Mouse (Mus musculus) limb, embryonic 11.5 days (tissue): ENCODE data around the gene Ehmt2. TPM values are rescaled to one million over a fixed set of nuclear protein-coding genes. Genes with fewer than 3 reads are reported as not detected.
"Not testable (repeated sequence)": the region's sequence is repeated elsewhere in the genome, so short reads cannot be mapped to it uniquely, and the experiment has no call there.

Source experiments
- ATAC-seq: fragments of 200-750 bp; cut with Nextera tagmentation; 2 replicates; pipeline ENCODE4 v1.8.0; 2017; ENCODE audit warnings: low read depth; ENCODE audit not compliant: insufficient number of reproducible peaks, low FRiP score, low TSS enrichment
- DNase-seq: peaks from one replicate; pipeline ENCODE4 v3.0.0-alpha.2; 2015; ENCODE audit warnings: low spot score
- H3K27ac ChIP-seq: fragments of 300-500 bp; sonication (generic); replicated peaks from 2 replicates; pipeline ENCODE4 v1.5.1; 2014; ENCODE audit warnings: low read depth, mild to moderate bottlenecking, low read length
- H3K27me3 ChIP-seq: fragments of 300-500 bp; sonication (generic); 2 replicates; pipeline ENCODE4 v1.6.1; 2014; ENCODE audit warnings: mild to moderate bottlenecking, low read length, mixed read lengths; ENCODE audit not compliant: control insufficient read depth, insufficient read depth
- H3K36me3 ChIP-seq: fragments of 300-500 bp; sonication (generic); 2 replicates; pipeline ENCODE4 v1.6.1; 2014; ENCODE audit warnings: mild to moderate bottlenecking, low read length, moderate library complexity, mixed read lengths; ENCODE audit not compliant: control insufficient read depth, insufficient read depth
- H3K4me1 ChIP-seq: fragments of 300-500 bp; sonication (generic); 2 replicates; pipeline ENCODE4 v1.6.1; 2014; ENCODE audit warnings: low read length, mixed read lengths; ENCODE audit not compliant: control insufficient read depth, insufficient read depth
- H3K4me2 ChIP-seq: fragments of 300-500 bp; sonication (generic); 2 replicates; pipeline ENCODE4 v1.6.1; 2014; ENCODE audit warnings: low read depth, mild to moderate bottlenecking, moderate library complexity; ENCODE audit not compliant: severe bottlenecking
- H3K4me3 ChIP-seq: fragments of 300-500 bp; sonication (generic); 2 replicates; pipeline ENCODE4 v1.5.1; 2014; ENCODE audit warnings: low read depth, low read length
- H3K9ac ChIP-seq: fragments of 300-500 bp; sonication (generic); 2 replicates; pipeline ENCODE4 v1.6.1; 2014; ENCODE audit warnings: mild to moderate bottlenecking, low read length
- H3K9me3 ChIP-seq: fragments of 300-500 bp; sonication (generic); 2 replicates; pipeline ENCODE4 v1.6.1; 2016; ENCODE audit warnings: low read length; ENCODE audit not compliant: control insufficient read depth
- WGBS: fragments of 180-500 bp; shearing (Covaris S2); extraction: QIAGEN DNeasy Blood & Tissue Kit; methylation state at CpG from one replicate; pipeline ENCODE4 v1.1.7; 2014; 5-methylcytosine and 5-hydroxymethylcytosine counted together
- polyA plus RNA-seq: library from polyadenylated mRNA; unstranded; fragments of >200 nt; fragmentation: Nextera tagmentation; extraction: Ambion mirVana; gene quantifications from 2 replicates; pipeline ENCODE4 v1.2.1, GENCODE M21; 2014

Gene Ehmt2
- polyA plus RNA-seq, 1 experiment from 2014 or later = 78.9 TPM

- Histone ChIP-seq H3K4me3 (peak overlapping the region; percentile 83), H3K9ac (peak overlapping the region; percentile 93), H3K4me2 (peak overlapping the region; percentile 89), H3K27me3 (no peaks in the 10 kb centered on the region), H3K27ac (no peak overlapping the region), H3K36me3 (peaks cover 8% of the 10 kb centered on the region), H3K9me3 (no peaks in the 10 kb centered on the region), H3K4me1 (peaks cover 19% of the 10 kb centered on the region; the same call in 1 of the 2 replicates)
- no peak for DNase-seq
- no peak for ATAC-seq
- WGBS = 97% methylated on average over 15 of the region's 15 CpGs
Observed at GRCm38 (mm10) chr17:34895724-34896123, 2.5 kb upstream of the Ehmt2 start.

- no peak for ATAC-seq
- Histone ChIP-seq H3K4me3 (peak overlapping the region; percentile 83; the same call in 1 of the 2 replicates), H3K36me3 (peaks cover 12% of the 10 kb centered on the region), H3K9ac (no peak overlapping the region), H3K4me2 (no peak overlapping the region), H3K9me3 (no peaks in the 10 kb centered on the region), H3K27me3 (no peaks in the 10 kb centered on the region), H3K27ac (no peak overlapping the region), H3K4me1 (peaks cover 19% of the 10 kb centered on the region; the same call in 1 of the 2 replicates)
- WGBS = 91% methylated on average over 17 of the region's 17 CpGs
- DNase-seq = no peak
Observed at GRCm38 (mm10) chr17:34896366-34896765, 1.9 kb upstream of the Ehmt2 start.

GRCm38 (mm10) chr17:34897373-34898159, 703 bp upstream of the Ehmt2 start:
- no peak for ATAC-seq
- H3K4me1 ChIP-seq = peaks cover 19% of the 10 kb centered on the region; the same call in 1 of the 2 replicates
- no peak for DNase-seq

DNA sequence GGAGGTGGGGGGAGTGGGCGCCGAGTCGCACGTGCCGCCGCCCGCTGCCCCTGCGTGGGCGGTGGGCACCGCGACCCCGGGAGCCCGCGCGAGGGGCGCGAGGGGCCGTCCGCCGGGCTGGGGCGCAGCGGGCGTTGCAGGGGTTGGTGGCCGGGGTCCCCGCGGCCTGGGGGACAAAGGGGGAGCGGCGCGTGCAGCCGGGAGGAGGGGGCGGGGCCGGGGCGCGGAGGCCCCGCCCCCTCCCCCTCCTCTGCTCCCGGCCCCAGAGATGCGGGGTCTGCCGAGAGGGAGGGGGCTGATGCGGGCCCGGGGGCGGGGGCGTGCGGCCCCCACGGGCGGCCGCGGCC, 410 bp downstream of the Ehmt2 start:
- peaks cover 16% of the 10 kb centered on the region; the same call in 1 of the 2 replicates for H3K4me1 ChIP-seq
- peak; percentile 70 for DNase-seq
- peak overlapping the region; percentile 95 for H3K27ac ChIP-seq
- no peaks in the 10 kb centered on the region for H3K9me3 ChIP-seq
- peak overlapping the region; percentile 69 for H3K4me3 ChIP-seq
- 0% methylated on average over 10 of the region's 47 CpGs for WGBS
- no peak for ATAC-seq
- H3K4me2 ChIP-seq = peak overlapping the region; percentile 94
- H3K9ac ChIP-seq = peak overlapping the region; percentile 97
- peaks cover 23% of the 10 kb centered on the region for H3K36me3 ChIP-seq
- H3K27me3 ChIP-seq = no peaks in the 10 kb centered on the region

More at GRCm38 (mm10) chr17:34897373-34898159, 703 bp upstream of the Ehmt2 start:
- 22% methylated on average over 10 of the region's 10 CpGs for WGBS
- H3K36me3 ChIP-seq = peaks cover 15% of the 10 kb centered on the region
- H3K27ac ChIP-seq = peak overlapping the region; percentile 95; the same call in 1 of the 2 replicates
- no peaks in the 10 kb centered on the region for H3K9me3 ChIP-seq
- no peaks in the 10 kb centered on the region for H3K27me3 ChIP-seq
- peak overlapping the region; percentile 69 for H3K4me3 ChIP-seq
- peak overlapping the region; percentile 97 for H3K9ac ChIP-seq
- H3K4me2 ChIP-seq = peak overlapping the region; percentile 94

DNA sequence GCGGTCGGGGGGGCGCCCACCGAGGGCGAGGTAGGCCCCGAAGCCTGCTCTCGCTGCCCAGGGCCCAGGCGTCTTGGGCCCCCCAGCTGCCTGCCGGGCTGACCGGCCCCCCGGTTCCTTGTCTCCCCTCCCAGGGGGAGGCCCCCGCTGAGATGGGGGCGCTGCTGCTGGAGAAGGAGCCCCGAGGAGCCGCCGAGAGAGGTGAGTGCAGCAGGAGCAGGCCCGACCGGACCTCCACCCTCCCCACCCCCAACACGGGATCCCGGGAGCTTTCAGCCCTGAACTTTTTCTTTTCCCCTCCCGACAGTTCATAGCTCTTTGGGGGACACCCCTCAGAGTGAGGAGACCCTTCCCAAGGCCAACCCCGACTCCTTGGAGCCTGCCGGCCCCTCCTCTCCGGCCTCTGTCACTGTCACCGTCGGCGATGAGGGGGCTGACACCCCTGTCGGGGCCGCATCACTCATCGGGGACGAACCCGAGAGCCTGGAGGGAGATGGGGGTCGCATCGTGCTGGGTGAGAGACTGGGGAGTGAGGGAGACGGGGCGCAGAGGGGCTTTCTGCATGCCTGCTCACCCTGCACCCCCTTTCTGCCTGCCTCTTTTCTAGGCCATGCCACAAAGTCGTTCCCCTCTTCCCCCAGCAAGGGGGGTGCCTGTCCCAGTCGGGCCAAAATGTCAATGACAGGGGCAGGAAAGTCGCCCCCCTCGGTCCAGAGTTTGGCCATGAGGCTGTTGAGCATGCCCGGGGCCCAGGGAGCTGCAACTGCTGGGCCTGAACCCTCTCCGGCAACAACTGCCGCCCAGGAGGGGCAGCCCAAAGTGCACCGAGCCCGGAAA, 1.0 kb downstream of the Ehmt2 start:
- Histone ChIP-seq H3K4me1 (peaks cover 12% of the 10 kb centered on the region; the same call in 1 of the 2 replicates), H3K9me3 (no peaks in the 10 kb centered on the region), H3K4me2 (peak overlapping the region; percentile 94), H3K36me3 (peaks cover 23% of the 10 kb centered on the region), H3K9ac (peak overlapping the region; percentile 97), H3K27me3 (no peaks in the 10 kb centered on the region), H3K27ac (peak overlapping the region; percentile 95), H3K4me3 (peak overlapping the region; percentile 69)
- DNase-seq (peak; percentile 54), ATAC-seq (no peak)
- WGBS = under 1% methylated on average over 40 of the region's 45 CpGs

GRCm38 (mm10) chr17:34899890-34900243, 1.6 kb downstream of the Ehmt2 start:
- DNase-seq (no peak), ATAC-seq (no peak)
- Histone ChIP-seq H3K9me3 (no peaks in the 10 kb centered on the region), H3K9ac (peak overlapping the region; percentile 97), H3K4me2 (peak overlapping the region; percentile 94), H3K4me3 (peak overlapping the region; percentile 69), H3K36me3 (peaks cover 27% of the 10 kb centered on the region), H3K27ac (peak overlapping the region; percentile 95), H3K4me1 (peaks cover 12% of the 10 kb centered on the region; the same call in 1 of the 2 replicates), H3K27me3 (no peaks in the 10 kb centered on the region)
- 6% methylated on average over 5 of the region's 5 CpGs for WGBS

- Histone ChIP-seq H3K36me3 (peaks cover 34% of the 10 kb centered on the region), H3K4me1 (peaks cover 12% of the 10 kb centered on the region; the same call in 1 of the 2 replicates)
- H3K9ac ChIP-seq, H3K4me2 ChIP-seq, ATAC-seq, H3K27ac ChIP-seq, H3K9me3 ChIP-seq, H3K4me3 ChIP-seq, H3K27me3 ChIP-seq, DNase-seq: not testable (repeated sequence)
Observed at GRCm38 (mm10) chr17:34900826-34901225, 2.6 kb downstream of the Ehmt2 start.

GRCm38 (mm10) chr17:34901948-34902347, 3.7 kb downstream of the Ehmt2 start:
- not testable (repeated sequence) for H3K4me2 ChIP-seq, H3K9ac ChIP-seq, DNase-seq, H3K9me3 ChIP-seq, H3K27me3 ChIP-seq, H3K27ac ChIP-seq, ATAC-seq, H3K4me3 ChIP-seq
- WGBS = 91% methylated on average over 9 of the region's 10 CpGs
- peaks cover 36% of the 10 kb centered on the region for H3K36me3 ChIP-seq
- peaks cover 11% of the 10 kb centered on the region; the same call in 1 of the 2 replicates for H3K4me1 ChIP-seq
